9 mouse cellular contexts compared by ENCODE assay signal in genomic region chr2:72365930-72366329, GRCm38 (mm10).
DNase-seq lines count a peak whose midpoint lies in the region; ATAC-seq lines count a peak whose summit lies in the region.
"Had no signal": no experiment of that assay in that cellular context is flagged by ENCODE, and none has a peak within 500 bp of the region (broad histone marks: within the 10 kb centered on the region; RNA-seq: fewer than 3 reads in every experiment).

No protein-coding gene starts in this region.

- H3K27me3 ChIP-seq in hindbrain, embryonic 11.5 days (ENCODE audit: control insufficient read depth, insufficient read depth, low read length) = no peaks in the 10 kb centered on the region
- H3K27me3 ChIP-seq in limb, embryonic 10.5 days (ENCODE audit: low read depth, poor library complexity, severe bottlenecking) = no peaks in the 10 kb centered on the region
- H3K27me3 ChIP-seq: neural tube, embryonic 15.5 days had no signal

- no peaks in the 10 kb centered on the region for H3K36me3 ChIP-seq in hindbrain, embryonic 11.5 days (ENCODE audit: control insufficient read depth, insufficient read depth, low read length)
- H3K36me3 ChIP-seq in limb, embryonic 10.5 days = peaks cover 7% of the 10 kb centered on the region; the same call in 1 of the 2 replicates
- H3K36me3 ChIP-seq: neural tube, embryonic 15.5 days had no signal

- no peak overlapping the region for H3K27ac ChIP-seq in hindbrain, embryonic 11.5 days (ENCODE audit: low read depth, low read length)
- no peak overlapping the region for H3K27ac ChIP-seq in limb, embryonic 10.5 days
- H3K27ac ChIP-seq: neural tube, embryonic 15.5 days had no signal

- 82% methylated on average over 7 of the region's 7 CpGs for WGBS in hindbrain, embryonic 11.5 days
- WGBS in limb, embryonic 10.5 days = 53% methylated on average over 7 of the region's 7 CpGs

- no peak overlapping the region for H3K4me2 ChIP-seq in hindbrain, embryonic 11.5 days (replicated peaks; ENCODE audit: low read depth, low read length)
- H3K4me2 ChIP-seq: neural tube, embryonic 15.5 days had no signal

- DNase-seq in adrenal gland, adult (ENCODE audit: inconsistent age in 2 of 2, low spot score in 1 of 2) = peak; percentile 14 to 77
- DNase-seq in adrenal gland, postnatal 4 days (ENCODE audit: low spot score in 2 of 2) = no peak
- DNase-seq in right cerebral cortex, adult 18-20 months = peak; percentile 11
- DNase-seq in right cerebral cortex, adult 2 months (ENCODE audit: low spot score in 2 of 2) = no peak
- DNase-seq in layer of hippocampus, adult 9-11 months = peak; percentile 56
- no peak for DNase-seq in hindbrain, embryonic 11.5 days (ENCODE audit: low spot score)
- no peak for DNase-seq in limb, embryonic 10.5 days (ENCODE audit: low spot score)
- no peak for DNase-seq in neural tube, embryonic 10.5 days (ENCODE audit: extremely low spot score, low spot score)

- no peaks in the 10 kb centered on the region for H3K9me3 ChIP-seq in hindbrain, embryonic 11.5 days (ENCODE audit: control insufficient read depth, low read length)
- H3K9me3 ChIP-seq in limb, embryonic 10.5 days (replicated peaks) = no peaks in the 10 kb centered on the region
- H3K9me3 ChIP-seq: neural tube, embryonic 15.5 days had no signal

- H3K4me1 ChIP-seq in hindbrain, embryonic 11.5 days (replicated peaks; ENCODE audit: control insufficient read depth, insufficient read depth, low read length) = no peaks in the 10 kb centered on the region
- H3K4me1 ChIP-seq in limb, embryonic 10.5 days = peaks cover 3% of the 10 kb centered on the region; the same call in 1 of the 2 replicates
- H3K4me1 ChIP-seq: neural tube, embryonic 15.5 days had no signal

- no peak overlapping the region for H3K9ac ChIP-seq in hindbrain, embryonic 11.5 days (ENCODE audit: low read depth, low read length)
- H3K9ac ChIP-seq: neural tube, embryonic 15.5 days had no signal

- no peak overlapping the region for H3K4me3 ChIP-seq in hindbrain, embryonic 11.5 days (ENCODE audit: low read depth, low read length)
- H3K4me3 ChIP-seq in limb, embryonic 10.5 days = no peak overlapping the region
- H3K4me3 ChIP-seq: neural tube, embryonic 15.5 days had no signal

- ATAC-seq in hindbrain, embryonic 11.5 days (ENCODE audit: low FRiP score) = no peak

Comparison
In these comparisons a context has a peak if more than half of its experiments do, and no peak if none do; other contexts are left out.
1. DNase-seq: peak in adrenal gland, adult (2 of 2), right cerebral cortex, adult 18-20 months (single experiment) and layer of hippocampus, adult 9-11 months (single experiment); none in adrenal gland, postnatal 4 days (0 of 2), right cerebral cortex, adult 2 months (0 of 2), hindbrain, embryonic 11.5 days (single experiment), limb, embryonic 10.5 days (single experiment) and neural tube, embryonic 10.5 days (single experiment).